Mouse (Mus musculus): Measurements from ENCODE around the gene Tctex1d4. TPM values are rescaled to one million over a fixed set of nuclear protein-coding genes. Genes with fewer than 3 reads are reported as not detected.

Tctex1d4 gene
- polyA plus RNA-seq, 1 experiment: 61.4 TPM

- peak; percentile 78; the same call in 1 of the 2 replicates for TF ChIP-seq POLR2A (IDR thresholded peaks at IDR 0.05; ENCODE audit: borderline replicate concordance, extremely low read depth, low read depth, low read length)
- TF ChIP-seq CTCF (IDR thresholded peaks at IDR 0.05; ENCODE audit: insufficient read depth, low read length): no peak
- 2% methylated on average over 46 of the region's 48 CpGs for WGBS
- peak; percentile 99 for DNase-seq
- H3K4me1 ChIP-seq (ENCODE audit: control insufficient read depth, insufficient read depth, low read length): peaks cover 5% of the 10 kb centered on the region
- H3K4me3 ChIP-seq (replicated peaks; ENCODE audit: extremely low read depth, low read depth, low read length): peak within 1 kb of the TSS; percentile 74
Measured at GRCm38 (mm10) chr4:117133817-117134600, 7.4 kb downstream of the Tctex1d4 start, which contains the start of gene Plk3. Plk3 (minus strand) TSS chr4:117133963.

GRCm38 (mm10) chr4:117134601-117134995, 8.0 kb downstream of the Tctex1d4 start:
- TF ChIP-seq CTCF (IDR thresholded peaks at IDR 0.05; ENCODE audit: insufficient read depth, low read length) (no peak), POLR2A (IDR thresholded peaks at IDR 0.05; ENCODE audit: borderline replicate concordance, extremely low read depth, low read depth, low read length) (no peak)
- no peak overlapping the region for H3K4me3 ChIP-seq (replicated peaks; ENCODE audit: extremely low read depth, low read depth, low read length)
- H3K4me1 ChIP-seq (ENCODE audit: control insufficient read depth, insufficient read depth, low read length): peaks cover 5% of the 10 kb centered on the region
- WGBS: 29% methylated on average over 2 of the region's 2 CpGs
- DNase-seq: no peak

GRCm38 (mm10) chr4:117136034-117136433, 9.4 kb downstream of the Tctex1d4 start:
- H3K4me1 ChIP-seq (ENCODE audit: control insufficient read depth, insufficient read depth, low read length): peaks cover 5% of the 10 kb centered on the region
- no peak overlapping the region for H3K4me3 ChIP-seq (replicated peaks; ENCODE audit: extremely low read depth, low read depth, low read length)
- 29% methylated on average over 8 of the region's 8 CpGs for WGBS
- DNase-seq: peak; percentile 58
- no peak for TF ChIP-seq CTCF (IDR thresholded peaks at IDR 0.05; ENCODE audit: insufficient read depth, low read length)
- TF ChIP-seq POLR2A (IDR thresholded peaks at IDR 0.05; ENCODE audit: borderline replicate concordance, extremely low read depth, low read depth, low read length): no peak

GRCm38 (mm10) chr4:117138295-117139216, 12.0 kb downstream of the Tctex1d4 start:
- WGBS: 63% methylated on average over 16 of the region's 17 CpGs
- no peak overlapping the region for H3K4me3 ChIP-seq (replicated peaks; ENCODE audit: extremely low read depth, low read depth, low read length)
- no peak for TF ChIP-seq CTCF (IDR thresholded peaks at IDR 0.05; ENCODE audit: insufficient read depth, low read length)
- TF ChIP-seq POLR2A (IDR thresholded peaks at IDR 0.05; ENCODE audit: borderline replicate concordance, extremely low read depth, low read depth, low read length): no peak
- no peaks in the 10 kb centered on the region; the same call in 1 of the 2 replicates for H3K4me1 ChIP-seq (ENCODE audit: control insufficient read depth, insufficient read depth, low read length)
- no peak for DNase-seq

GRCm38 (mm10) chr4:117139217-117139612, 12.6 kb downstream of the Tctex1d4 start:
- no peak for DNase-seq
- 0% methylated on average over 2 of the region's 2 CpGs for WGBS
- no peak for TF ChIP-seq POLR2A (IDR thresholded peaks at IDR 0.05; ENCODE audit: borderline replicate concordance, extremely low read depth, low read depth, low read length)
- peak; percentile 75 for TF ChIP-seq CTCF (IDR thresholded peaks at IDR 0.05; ENCODE audit: insufficient read depth, low read length)

GRCm38 (mm10) chr4:117140613-117141012, 14.0 kb downstream of the Tctex1d4 start:
- no peak overlapping the region for H3K4me3 ChIP-seq (replicated peaks; ENCODE audit: extremely low read depth, low read depth, low read length)
- H3K4me1 ChIP-seq (ENCODE audit: control insufficient read depth, insufficient read depth, low read length): no peaks in the 10 kb centered on the region; the same call in 1 of the 2 replicates
- WGBS: 33% methylated on average over 4 of the region's 4 CpGs
- no peak for DNase-seq
- TF ChIP-seq CTCF (IDR thresholded peaks at IDR 0.05; ENCODE audit: insufficient read depth, low read length) (no peak), POLR2A (IDR thresholded peaks at IDR 0.05; ENCODE audit: borderline replicate concordance, extremely low read depth, low read depth, low read length) (no peak)

More at GRCm38 (mm10) chr4:117139217-117139612, 12.6 kb downstream of the Tctex1d4 start:
- H3K4me3 ChIP-seq (replicated peaks; ENCODE audit: extremely low read depth, low read depth, low read length): no peak overlapping the region
- no peaks in the 10 kb centered on the region; the same call in 1 of the 2 replicates for H3K4me1 ChIP-seq (ENCODE audit: control insufficient read depth, insufficient read depth, low read length)

- DNase-seq: no peak
- Histone ChIP-seq H3K4me1 (ENCODE audit: control insufficient read depth, insufficient read depth, low read length) (no peaks in the 10 kb centered on the region; the same call in 1 of the 2 replicates), H3K4me3 (replicated peaks; ENCODE audit: extremely low read depth, low read depth, low read length) (no peak overlapping the region)
- WGBS: 58% methylated on average over 7 of the region's 7 CpGs
- TF ChIP-seq POLR2A (IDR thresholded peaks at IDR 0.05; ENCODE audit: borderline replicate concordance, extremely low read depth, low read depth, low read length) (no peak), CTCF (IDR thresholded peaks at IDR 0.05; ENCODE audit: insufficient read depth, low read length) (no peak)
Measured at GRCm38 (mm10) chr4:117143023-117143422, 16.4 kb downstream of the Tctex1d4 start.

- TF ChIP-seq CTCF (IDR thresholded peaks at IDR 0.05; ENCODE audit: insufficient read depth, low read length): no peak
- no peak for TF ChIP-seq POLR2A (IDR thresholded peaks at IDR 0.05; ENCODE audit: borderline replicate concordance, extremely low read depth, low read depth, low read length)
- WGBS: 94% methylated on average over 13 of the region's 13 CpGs
- no peak for DNase-seq
- H3K4me3 ChIP-seq (replicated peaks; ENCODE audit: extremely low read depth, low read depth, low read length): no peak overlapping the region
- H3K4me1 ChIP-seq (ENCODE audit: control insufficient read depth, insufficient read depth, low read length): no peaks in the 10 kb centered on the region
Measured at GRCm38 (mm10) chr4:117145248-117145647, 18.7 kb downstream of the Tctex1d4 start.

GRCm38 (mm10) chr4:117146176-117146575, 19.6 kb downstream of the Tctex1d4 start:
- DNase-seq: peak; percentile 86
- Histone ChIP-seq H3K4me1 (ENCODE audit: control insufficient read depth, insufficient read depth, low read length) (no peaks in the 10 kb centered on the region), H3K4me3 (replicated peaks; ENCODE audit: extremely low read depth, low read depth, low read length) (no peak overlapping the region)
- 40% methylated on average over 15 of the region's 15 CpGs for WGBS
- peak; percentile 79 for TF ChIP-seq CTCF (IDR thresholded peaks at IDR 0.05; ENCODE audit: insufficient read depth, low read length)
- no peak for TF ChIP-seq POLR2A (IDR thresholded peaks at IDR 0.05; ENCODE audit: borderline replicate concordance, extremely low read depth, low read depth, low read length)
